Mouse (Mus musculus): Measurements from ENCODE around the gene Tiparp.

GRCm38 (mm10) chr3:65516526-65516925, 11.7 kb upstream of the Tiparp start:
- no peak for TF ChIP-seq POLR2A (IDR thresholded peaks at IDR 0.05; ENCODE audit: insufficient read depth, low read length)
- TF ChIP-seq CTCF (IDR thresholded peaks at IDR 0.05; ENCODE audit: low read depth, low read length) = no peak
